Comparison of ENCODE assay signal across 1 mouse cellular context in the genomic region with DNA sequence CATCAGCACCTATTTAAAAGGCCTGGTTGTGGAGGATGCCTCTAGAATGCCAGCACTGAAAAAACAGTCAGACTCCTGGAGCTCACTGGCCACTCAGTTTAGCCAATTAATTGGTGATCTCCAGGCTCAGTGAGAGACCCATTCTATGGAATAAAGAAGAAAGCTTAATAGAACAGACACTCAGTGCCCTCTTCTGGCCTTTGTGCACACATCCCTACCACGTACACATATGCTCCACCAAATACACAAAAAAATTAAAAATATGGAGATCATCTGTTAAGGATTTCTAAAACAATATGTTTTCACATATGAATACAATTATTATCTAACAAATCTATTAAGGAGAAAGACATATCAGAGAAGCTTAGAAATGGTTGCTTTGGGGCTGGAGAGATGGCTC.
TF ChIP-seq lines count a peak whose summit lies in the region.

No protein-coding gene starts in this region.

TF ChIP-seq in MEL, 35 proteins besides CTCF, POLR2A, EP300 and RAD21:
- TF ChIP-seq POLR2AphosphoS5 (IDR thresholded peaks at IDR 0.05; ENCODE audit: borderline replicate concordance, low read depth, low read length), result no peak
- no peak for TF ChIP-seq MAFK (IDR thresholded peaks at IDR 0.05; ENCODE audit: borderline replicate concordance, low read depth, low read length)
- no peak for TF ChIP-seq USF1 (IDR thresholded peaks at IDR 0.05; ENCODE audit: low read depth, low read length)
- no peak for TF ChIP-seq TAL1 (IDR thresholded peaks at IDR 0.05; ENCODE audit: low read length)
- TF ChIP-seq MXI1 (IDR thresholded peaks at IDR 0.05; ENCODE audit: low read depth, low read length), result no peak
- no peak for TF ChIP-seq TCF12 (IDR thresholded peaks at IDR 0.05; ENCODE audit: low read depth, low read length)
- no peak for TF ChIP-seq ELF1 (IDR thresholded peaks at IDR 0.05; ENCODE audit: low read depth, low read length)
- no peak for TF ChIP-seq USF2 (IDR thresholded peaks at IDR 0.05; ENCODE audit: borderline replicate concordance in 1 of 2, insufficient read depth in 1 of 2, low read depth in 1 of 2, low read length in 2 of 2)
- no peak for TF ChIP-seq SIN3A (IDR thresholded peaks at IDR 0.05; ENCODE audit: low read length)
